Mouse (Mus musculus) liver, embryonic 15.5 days (tissue): ENCODE results near the gene Smad6. TPM values are rescaled to one million over a fixed set of nuclear protein-coding genes. Genes with fewer than 3 reads are reported as not detected.

ENCODE experiments used
- ATAC-seq: fragments of 200-750 bp; cut with Nextera tagmentation; 2 replicates; pipeline ENCODE4 v1.8.0; 2017; ENCODE audit warnings: moderate number of reproducible peaks, mild to moderate bottlenecking, moderate library complexity; ENCODE audit not compliant: insufficient read depth
- H3K27ac ChIP-seq: fragments of 300-500 bp; sonication (generic); replicated peaks from 2 replicates; pipeline ENCODE4 v1.5.1; 2015; ENCODE audit warnings: mild to moderate bottlenecking, inconsistent platforms
- H3K27me3 ChIP-seq: fragments of 300-500 bp; sonication (generic); 2 replicates; pipeline ENCODE4 v1.6.1; 2015; ENCODE audit warnings: mild to moderate bottlenecking, inconsistent platforms
- H3K36me3 ChIP-seq: fragments of 300-500 bp; sonication (generic); replicated peaks from 2 replicates; pipeline ENCODE4 v1.6.1; 2015; ENCODE audit warnings: moderate library complexity, mild to moderate bottlenecking, inconsistent platforms
- H3K4me1 ChIP-seq: fragments of 300-500 bp; sonication (generic); replicated peaks from 2 replicates; pipeline ENCODE4 v1.6.1; 2015; ENCODE audit warnings: inconsistent platforms
- H3K4me2 ChIP-seq: fragments of 300-500 bp; sonication (generic); 2 replicates; pipeline ENCODE4 v1.6.1; 2015; ENCODE audit warnings: moderate library complexity, mild to moderate bottlenecking, inconsistent platforms
- H3K4me3 ChIP-seq: fragments of 300-500 bp; sonication (generic); replicated peaks from 2 replicates; pipeline ENCODE4 v1.5.1; 2015; ENCODE audit warnings: mild to moderate bottlenecking, inconsistent platforms
- H3K9ac ChIP-seq: fragments of 300-500 bp; sonication (generic); 2 replicates; pipeline ENCODE4 v1.6.1; 2015; ENCODE audit warnings: moderate library complexity, mild to moderate bottlenecking, inconsistent platforms
- H3K9me3 ChIP-seq: fragments of 300-500 bp; sonication (generic); replicated peaks from 2 replicates; pipeline ENCODE4 v1.6.1; 2016; ENCODE audit warnings: inconsistent platforms
- WGBS: fragments of 180-500 bp; shearing (Covaris S2); methylation state at CpG from one replicate; pipeline ENCODE4 v1.1.7; 2015; ENCODE audit warnings: mixed read lengths; ENCODE audit not compliant: insufficient replicate concordance; 5-methylcytosine and 5-hydroxymethylcytosine counted together
- polyA plus RNA-seq: library from polyadenylated mRNA; unstranded; fragments of >200 nt; fragmentation: Nextera tagmentation; extraction: Ambion mirVana; gene quantifications from 2 replicates; pipeline ENCODE4 v1.2.1, GENCODE M21; 2015

Gene Smad6
- polyA plus RNA-seq, 1 experiment from 2014 or later: 2.3 TPM

- WGBS: 26% methylated on average over 8 of the region's 8 CpGs
- peaks cover 96% of the 10 kb centered on the region for H3K4me1 ChIP-seq
- 0 out of 2 replicates have a peak, but pooled peaks have one; percentile 18 for ATAC-seq
- peak overlapping the region; percentile 54 for H3K4me3 ChIP-seq
- no peaks in the 10 kb centered on the region for H3K36me3 ChIP-seq
- no peaks in the 10 kb centered on the region for H3K9me3 ChIP-seq
- H3K27me3 ChIP-seq: no peaks in the 10 kb centered on the region
- H3K27ac ChIP-seq: peak overlapping the region; percentile 99
- peak overlapping the region; percentile 72 for H3K4me2 ChIP-seq
- peak overlapping the region; percentile 51 for H3K9ac ChIP-seq
Observed at GRCm38 (mm10) chr9:64050513-64051065, 28.7 kb upstream of the Smad6 start.

- H3K4me3 ChIP-seq: peak overlapping the region; percentile 54
- peak overlapping the region; percentile 72 for H3K4me2 ChIP-seq
- peak overlapping the region; percentile 99 for H3K27ac ChIP-seq
- no peaks in the 10 kb centered on the region for H3K27me3 ChIP-seq
- peak overlapping the region; percentile 51 for H3K9ac ChIP-seq
- no peaks in the 10 kb centered on the region for H3K9me3 ChIP-seq
- peaks cover 96% of the 10 kb centered on the region for H3K4me1 ChIP-seq
- WGBS: 10% methylated on average over 32 of the region's 32 CpGs
- no peaks in the 10 kb centered on the region for H3K36me3 ChIP-seq
- ATAC-seq: peak; percentile 78
Observed at GRCm38 (mm10) chr9:64049471-64050380, 27.9 kb upstream of the Smad6 start.

- 5% methylated on average over 14 of the region's 14 CpGs for WGBS
- peak overlapping the region; percentile 53 for H3K4me3 ChIP-seq
- H3K9me3 ChIP-seq: no peaks in the 10 kb centered on the region
- H3K36me3 ChIP-seq: no peaks in the 10 kb centered on the region
- H3K27ac ChIP-seq: peak overlapping the region; percentile 99
- ATAC-seq: peak; percentile 94
- H3K4me2 ChIP-seq: peak overlapping the region; percentile 76
- H3K9ac ChIP-seq: peak overlapping the region; percentile 63
- no peaks in the 10 kb centered on the region for H3K27me3 ChIP-seq
- peaks cover 99% of the 10 kb centered on the region for H3K4me1 ChIP-seq
Observed at GRCm38 (mm10) chr9:64045117-64045890, 23.4 kb upstream of the Smad6 start.

GRCm38 (mm10) chr9:64044343-64044742 lies 22.5 kb upstream of the Smad6 start:
- no peak for ATAC-seq
- Histone ChIP-seq H3K36me3 (no peaks in the 10 kb centered on the region), H3K9ac (peak overlapping the region; percentile 63), H3K9me3 (no peaks in the 10 kb centered on the region), H3K27ac (peak overlapping the region; percentile 99), H3K4me2 (peak overlapping the region; percentile 76), H3K4me3 (peak overlapping the region; percentile 53), H3K4me1 (peaks cover 96% of the 10 kb centered on the region), H3K27me3 (no peaks in the 10 kb centered on the region)
- WGBS: 42% methylated on average over 8 of the region's 8 CpGs

GRCm38 (mm10) chr9:64042911-64043310 lies 21.1 kb upstream of the Smad6 start:
- Histone ChIP-seq H3K4me2 (no peak overlapping the region; the same call in 1 of the 2 replicates), H3K27ac (peak overlapping the region; percentile 99), H3K27me3 (no peaks in the 10 kb centered on the region), H3K9me3 (no peaks in the 10 kb centered on the region), H3K36me3 (no peaks in the 10 kb centered on the region), H3K9ac (no peak overlapping the region), H3K4me3 (no peak overlapping the region), H3K4me1 (peaks cover 96% of the 10 kb centered on the region)
- no peak for ATAC-seq
- WGBS: 85% methylated on average over 4 of the region's 4 CpGs

- H3K27me3 ChIP-seq: no peaks in the 10 kb centered on the region
- ATAC-seq: no peak
- H3K4me3 ChIP-seq: no peak overlapping the region
- WGBS: 85% methylated on average over 8 of the region's 8 CpGs
- no peak overlapping the region for H3K4me2 ChIP-seq
- H3K4me1 ChIP-seq: peaks cover 89% of the 10 kb centered on the region
- H3K9ac ChIP-seq: no peak overlapping the region
- H3K36me3 ChIP-seq: no peaks in the 10 kb centered on the region
- H3K27ac ChIP-seq: peak overlapping the region; percentile 99; the same call in 1 of the 2 replicates
- no peaks in the 10 kb centered on the region for H3K9me3 ChIP-seq
Observed at GRCm38 (mm10) chr9:64042216-64042615, 20.4 kb upstream of the Smad6 start.

- Histone ChIP-seq H3K27me3 (no peaks in the 10 kb centered on the region), H3K36me3 (no peaks in the 10 kb centered on the region), H3K27ac (peak overlapping the region; percentile 34; the same call in 1 of the 2 replicates), H3K9me3 (no peaks in the 10 kb centered on the region), H3K4me1 (peaks cover 38% of the 10 kb centered on the region), H3K4me2 (no peak overlapping the region), H3K4me3 (no peak overlapping the region), H3K9ac (peak overlapping the region; percentile 31)
- ATAC-seq: no peak
- WGBS: 57% methylated on average over 6 of the region's 6 CpGs
Observed at GRCm38 (mm10) chr9:64029908-64030631, 8.2 kb upstream of the Smad6 start.

GRCm38 (mm10) chr9:64025565-64025964 lies 3.7 kb upstream of the Smad6 start:
- peaks cover 77% of the 10 kb centered on the region for H3K4me1 ChIP-seq

GRCm38 (mm10) chr9:64024976-64025375 lies 3.1 kb upstream of the Smad6 start:
- H3K9ac ChIP-seq: 0 out of 2 replicates have a peak overlapping the region, but pooled peaks have one; percentile 13
- peaks cover 28% of the 10 kb centered on the region for H3K27me3 ChIP-seq
- H3K9me3 ChIP-seq: no peaks in the 10 kb centered on the region
- peak overlapping the region; percentile 15 for H3K27ac ChIP-seq
- ATAC-seq: no peak
- no peak overlapping the region for H3K4me2 ChIP-seq
- 13% methylated on average over 2 of the region's 2 CpGs for WGBS
- no peak overlapping the region for H3K4me3 ChIP-seq
- no peaks in the 10 kb centered on the region for H3K36me3 ChIP-seq
- H3K4me1 ChIP-seq: peaks cover 77% of the 10 kb centered on the region

More at GRCm38 (mm10) chr9:64025565-64025964, 3.7 kb upstream of the Smad6 start:
- H3K27me3 ChIP-seq: peaks cover 22% of the 10 kb centered on the region
- H3K36me3 ChIP-seq: no peaks in the 10 kb centered on the region
- no peaks in the 10 kb centered on the region for H3K9me3 ChIP-seq
- no peak overlapping the region for H3K4me3 ChIP-seq
- 0 out of 2 replicates have a peak overlapping the region, but pooled peaks have one; percentile 13 for H3K9ac ChIP-seq
- no peak overlapping the region for H3K4me2 ChIP-seq
- H3K27ac ChIP-seq: peak overlapping the region; percentile 15
- WGBS: 3% methylated on average over 3 of the region's 3 CpGs
- no peak for ATAC-seq

- peak overlapping the region; percentile 62 for H3K9ac ChIP-seq
- H3K4me2 ChIP-seq: peak overlapping the region; percentile 97
- ATAC-seq: peak; percentile 89
- WGBS: under 1% methylated on average over 53 of the region's 54 CpGs
- H3K4me3 ChIP-seq: peak overlapping the region; percentile 62
- H3K9me3 ChIP-seq: no peaks in the 10 kb centered on the region
- no peaks in the 10 kb centered on the region for H3K36me3 ChIP-seq
- peaks cover 89% of the 10 kb centered on the region for H3K4me1 ChIP-seq
- H3K27ac ChIP-seq: peak overlapping the region; percentile 75
- H3K27me3 ChIP-seq: peaks cover 50% of the 10 kb centered on the region
Observed at GRCm38 (mm10) chr9:64022562-64023366, 905 bp upstream of the Smad6 start.
